Mouse (Mus musculus): ENCODE measurements around the gene Odf3l2. TPM values are rescaled to one million over a fixed set of nuclear protein-coding genes. Genes with fewer than 3 reads are reported as not detected.

Odf3l2 gene
- polyA plus RNA-seq, 1 experiment from 2014 or later = not detected

GRCm38 (mm10) chr10:79682916-79683582, 37.5 kb upstream of the Odf3l2 start:
- WGBS = 4% methylated on average over 10 of the region's 10 CpGs
- H3K36me3 ChIP-seq = peaks cover 41% of the 10 kb centered on the region
- peaks cover 25% of the 10 kb centered on the region for H3K4me1 ChIP-seq
- H3K27me3 ChIP-seq = no peaks in the 10 kb centered on the region
- no peaks in the 10 kb centered on the region for H3K9me3 ChIP-seq
- peak overlapping the region; percentile 72 for H3K27ac ChIP-seq
- ATAC-seq (ENCODE audit: borderline replicate concordance, extremely low read depth, low FRiP score, low TSS enrichment) = no peak
- peak overlapping the region; percentile 69 for H3K4me3 ChIP-seq
- H3K9ac ChIP-seq = peak overlapping the region; percentile 86
- peak overlapping the region; percentile 91 for H3K4me2 ChIP-seq

DNA sequence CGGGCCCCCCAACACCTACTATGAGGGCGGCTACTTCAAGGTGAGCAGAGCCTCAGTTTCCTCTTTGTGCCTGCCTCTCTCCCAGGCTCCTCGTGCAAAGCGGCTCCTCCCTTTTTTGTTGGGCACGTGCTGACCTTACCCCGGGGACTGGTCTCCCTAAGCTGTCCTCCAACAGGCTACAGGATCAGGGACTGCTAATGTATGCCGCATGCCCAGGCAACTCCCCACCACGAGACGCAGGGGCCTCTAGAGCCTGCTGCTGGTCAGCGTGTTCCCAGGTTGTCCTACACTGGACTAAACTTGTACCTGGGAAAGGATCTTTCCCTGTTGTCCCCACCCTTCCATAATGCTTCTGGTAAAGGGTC, 37.0 kb upstream of the Odf3l2 start:
- ATAC-seq (ENCODE audit: borderline replicate concordance, extremely low read depth, low FRiP score, low TSS enrichment) = 0 out of 2 replicates have a peak, but pooled peaks have one; percentile 2
- Histone ChIP-seq H3K4me2 (peak overlapping the region; percentile 91), H3K27me3 (no peaks in the 10 kb centered on the region), H3K27ac (peak overlapping the region; percentile 72), H3K36me3 (peaks cover 36% of the 10 kb centered on the region), H3K9me3 (no peaks in the 10 kb centered on the region), H3K9ac (peak overlapping the region; percentile 86), H3K4me3 (peak overlapping the region; percentile 69), H3K4me1 (peaks cover 25% of the 10 kb centered on the region)
- under 1% methylated on average over 10 of the region's 10 CpGs for WGBS

GRCm38 (mm10) chr10:79681591-79682245, 36.2 kb upstream of the Odf3l2 start, which contains the start of gene Cdc34:
TSS of gene Cdc34 (plus strand) at chr10:79682195.
- peak; percentile 95 for ATAC-seq (ENCODE audit: borderline replicate concordance, extremely low read depth, low FRiP score, low TSS enrichment)
- under 1% methylated on average over 73 of the region's 84 CpGs for WGBS

DNA sequence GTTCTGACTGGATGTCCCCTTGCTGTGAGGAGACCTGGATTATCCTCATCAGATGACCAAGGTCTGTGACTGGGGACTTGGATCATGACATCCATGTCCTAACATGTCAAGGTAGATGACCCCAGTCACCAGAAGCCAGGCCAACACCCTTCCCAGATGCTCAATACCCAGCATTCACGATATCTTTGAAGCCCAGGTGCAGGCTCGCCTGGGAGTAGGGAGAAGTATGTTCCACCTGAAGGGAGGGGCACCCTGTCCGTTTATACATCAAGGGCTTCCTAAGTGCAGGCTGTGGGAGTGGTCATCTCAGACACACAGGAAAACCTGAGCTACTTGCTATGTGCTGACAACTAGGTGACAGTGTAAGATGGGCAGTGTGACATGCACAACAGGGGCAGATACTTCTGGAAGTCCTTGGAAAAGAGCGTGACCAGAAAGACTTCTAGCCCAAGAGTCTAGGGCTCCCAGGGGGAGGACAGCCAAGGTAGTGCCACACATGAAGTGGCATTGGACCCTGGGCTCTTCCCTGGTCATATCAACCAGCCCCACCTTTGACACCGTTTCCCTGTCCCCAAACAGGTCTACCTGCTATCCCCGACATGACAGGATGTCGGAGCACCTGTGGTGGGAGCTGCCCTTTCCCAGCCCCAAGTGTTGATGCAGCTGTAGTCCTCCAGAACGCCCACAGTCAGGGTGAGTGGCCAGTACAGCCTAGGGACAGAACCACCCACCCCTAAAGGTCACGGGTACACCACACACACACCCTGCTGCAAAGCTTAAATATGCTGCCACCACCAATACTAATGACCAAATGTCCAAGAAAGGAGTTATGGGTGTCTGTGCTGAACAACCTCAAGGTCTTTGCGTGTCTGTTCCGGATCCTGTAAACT, 35.3 kb upstream of the Odf3l2 start:
- WGBS = 31% methylated on average over 11 of the region's 11 CpGs
- Histone ChIP-seq H3K4me1 (peaks cover 25% of the 10 kb centered on the region), H3K9me3 (no peaks in the 10 kb centered on the region), H3K27ac (peak overlapping the region; percentile 79), H3K4me2 (peak overlapping the region; percentile 65), H3K27me3 (no peaks in the 10 kb centered on the region), H3K4me3 (peak overlapping the region; percentile 69), H3K9ac (peak overlapping the region; percentile 39), H3K36me3 (peaks cover 19% of the 10 kb centered on the region)
- ATAC-seq (ENCODE audit: borderline replicate concordance, extremely low read depth, low FRiP score, low TSS enrichment) = peak; percentile 8; the same call in 1 of the 2 replicates

More at GRCm38 (mm10) chr10:79681591-79682245, 36.2 kb upstream of the Odf3l2 start, which contains the start of gene Cdc34:
- H3K9ac ChIP-seq = peak within 1 kb of the TSS; percentile 86
- H3K27ac ChIP-seq = peak within 1 kb of the TSS; percentile 79
- H3K4me1 ChIP-seq = peaks cover 25% of the 10 kb centered on the region
- H3K36me3 ChIP-seq = peaks cover 27% of the 10 kb centered on the region
- no peaks in the 10 kb centered on the region for H3K27me3 ChIP-seq
- no peaks in the 10 kb centered on the region for H3K9me3 ChIP-seq
- peak within 1 kb of the TSS; percentile 91 for H3K4me2 ChIP-seq
- H3K4me3 ChIP-seq = peak within 1 kb of the TSS; percentile 69

DNA sequence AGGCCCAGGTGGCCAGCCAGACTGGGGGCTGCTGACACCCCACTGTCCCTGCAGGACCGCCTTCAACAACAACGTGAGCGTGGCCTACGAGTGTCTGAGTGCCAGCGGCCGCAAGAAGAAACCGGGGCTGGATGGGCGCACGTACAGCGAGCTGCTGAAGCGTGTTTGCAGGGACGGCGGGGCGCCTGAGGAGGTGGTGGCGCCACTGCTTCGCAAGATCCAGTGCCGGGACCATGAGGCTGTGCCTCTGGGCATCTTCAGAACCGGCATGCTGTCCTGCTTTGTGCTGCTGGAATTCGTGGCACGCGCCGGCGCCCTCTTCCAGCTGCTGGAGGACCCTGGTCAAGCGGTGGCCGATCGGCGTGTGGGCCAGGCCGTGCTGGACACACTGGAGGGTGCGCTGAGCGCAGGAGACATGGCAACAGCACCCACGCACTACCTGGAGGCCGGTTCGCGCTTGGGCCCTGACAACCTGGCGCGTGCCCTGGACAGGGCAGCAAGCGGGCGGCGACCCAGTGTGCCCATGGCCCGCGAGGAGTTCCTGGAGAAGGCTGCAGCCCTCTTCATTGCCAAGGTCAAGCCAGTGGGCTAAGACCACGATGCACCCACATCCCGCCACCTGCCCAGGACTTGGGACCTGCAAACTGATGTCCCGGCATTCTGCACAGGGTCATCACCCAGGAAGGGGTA, 30.0 kb upstream of the Odf3l2 start:
- no peak for ATAC-seq (ENCODE audit: borderline replicate concordance, extremely low read depth, low FRiP score, low TSS enrichment)
- Histone ChIP-seq H3K36me3 (0 out of 2 replicates have a peak, but pooled peaks cover 6% of the 10 kb centered on the region), H3K27ac (no peak overlapping the region), H3K9me3 (no peaks in the 10 kb centered on the region), H3K9ac (no peak overlapping the region), H3K4me2 (no peak overlapping the region), H3K27me3 (no peaks in the 10 kb centered on the region), H3K4me3 (no peak overlapping the region), H3K4me1 (peaks cover 7% of the 10 kb centered on the region)
- 52% methylated on average over 44 of the region's 44 CpGs for WGBS

GRCm38 (mm10) chr10:79673054-79673453, 27.5 kb upstream of the Odf3l2 start:
- Histone ChIP-seq H3K4me3 (no peak overlapping the region), H3K4me1 (peaks cover 12% of the 10 kb centered on the region), H3K27ac (no peak overlapping the region), H3K36me3 (0 out of 2 replicates have a peak, but pooled peaks cover 6% of the 10 kb centered on the region), H3K9me3 (no peaks in the 10 kb centered on the region), H3K27me3 (no peaks in the 10 kb centered on the region; the same call in 1 of the 2 replicates), H3K4me2 (no peak overlapping the region), H3K9ac (no peak overlapping the region)
- no peak for ATAC-seq (ENCODE audit: borderline replicate concordance, extremely low read depth, low FRiP score, low TSS enrichment)
- 82% methylated on average over 3 of the region's 3 CpGs for WGBS

- Histone ChIP-seq H3K27me3 (no peaks in the 10 kb centered on the region; the same call in 1 of the 2 replicates), H3K4me3 (no peak overlapping the region), H3K36me3 (0 out of 2 replicates have a peak, but pooled peaks cover 6% of the 10 kb centered on the region), H3K9me3 (no peaks in the 10 kb centered on the region), H3K9ac (no peak overlapping the region), H3K4me1 (peaks cover 12% of the 10 kb centered on the region), H3K27ac (no peak overlapping the region), H3K4me2 (no peak overlapping the region)
- no peak for ATAC-seq (ENCODE audit: borderline replicate concordance, extremely low read depth, low FRiP score, low TSS enrichment)
- WGBS = 54% methylated on average over 3 of the region's 3 CpGs
Observed at GRCm38 (mm10) chr10:79672088-79672455, 26.5 kb upstream of the Odf3l2 start.

DNA sequence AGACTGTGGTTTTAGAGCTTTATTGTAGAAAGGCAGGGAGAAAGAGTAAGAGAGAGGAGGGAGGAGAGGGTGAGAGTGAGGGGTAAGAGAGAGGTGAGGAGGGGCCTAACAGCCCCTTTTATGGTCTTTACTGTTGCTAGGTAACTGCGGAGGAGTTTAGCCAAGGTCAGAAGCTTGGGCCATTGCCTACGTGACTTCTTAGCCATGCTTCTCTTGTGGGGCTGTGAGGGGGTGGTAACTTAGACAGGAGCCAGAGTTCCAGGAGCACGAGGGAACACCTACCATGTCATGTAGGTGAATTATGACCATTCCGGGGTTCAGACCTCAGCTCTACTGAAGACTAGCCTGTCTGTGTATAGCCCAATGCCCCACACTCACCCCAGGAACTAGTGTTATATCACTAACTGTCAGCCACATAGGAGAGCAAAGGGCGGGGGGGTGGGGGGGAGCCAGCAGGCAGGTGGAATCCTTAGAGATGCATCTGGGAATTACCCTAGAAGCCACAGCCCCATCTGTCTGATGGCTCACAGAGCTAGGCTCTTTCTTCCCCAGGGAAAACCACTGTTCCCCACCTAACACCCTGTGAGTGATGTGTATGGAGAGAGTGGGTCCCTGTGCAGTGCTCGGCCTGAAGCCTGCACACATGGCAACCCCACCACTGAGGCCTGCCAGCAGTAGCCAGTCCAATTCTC, 26.0 kb upstream of the Odf3l2 start:
- no peak overlapping the region for H3K27ac ChIP-seq
- no peak overlapping the region for H3K4me2 ChIP-seq
- no peaks in the 10 kb centered on the region; the same call in 1 of the 2 replicates for H3K27me3 ChIP-seq
- no peak overlapping the region for H3K9ac ChIP-seq
- H3K4me3 ChIP-seq = no peak overlapping the region
- 49% methylated on average over 6 of the region's 6 CpGs for WGBS
- no peaks in the 10 kb centered on the region for H3K9me3 ChIP-seq
- ATAC-seq (ENCODE audit: borderline replicate concordance, extremely low read depth, low FRiP score, low TSS enrichment) = no peak
- 0 out of 2 replicates have a peak, but pooled peaks cover 6% of the 10 kb centered on the region for H3K36me3 ChIP-seq
- H3K4me1 ChIP-seq = peaks cover 12% of the 10 kb centered on the region

DNA sequence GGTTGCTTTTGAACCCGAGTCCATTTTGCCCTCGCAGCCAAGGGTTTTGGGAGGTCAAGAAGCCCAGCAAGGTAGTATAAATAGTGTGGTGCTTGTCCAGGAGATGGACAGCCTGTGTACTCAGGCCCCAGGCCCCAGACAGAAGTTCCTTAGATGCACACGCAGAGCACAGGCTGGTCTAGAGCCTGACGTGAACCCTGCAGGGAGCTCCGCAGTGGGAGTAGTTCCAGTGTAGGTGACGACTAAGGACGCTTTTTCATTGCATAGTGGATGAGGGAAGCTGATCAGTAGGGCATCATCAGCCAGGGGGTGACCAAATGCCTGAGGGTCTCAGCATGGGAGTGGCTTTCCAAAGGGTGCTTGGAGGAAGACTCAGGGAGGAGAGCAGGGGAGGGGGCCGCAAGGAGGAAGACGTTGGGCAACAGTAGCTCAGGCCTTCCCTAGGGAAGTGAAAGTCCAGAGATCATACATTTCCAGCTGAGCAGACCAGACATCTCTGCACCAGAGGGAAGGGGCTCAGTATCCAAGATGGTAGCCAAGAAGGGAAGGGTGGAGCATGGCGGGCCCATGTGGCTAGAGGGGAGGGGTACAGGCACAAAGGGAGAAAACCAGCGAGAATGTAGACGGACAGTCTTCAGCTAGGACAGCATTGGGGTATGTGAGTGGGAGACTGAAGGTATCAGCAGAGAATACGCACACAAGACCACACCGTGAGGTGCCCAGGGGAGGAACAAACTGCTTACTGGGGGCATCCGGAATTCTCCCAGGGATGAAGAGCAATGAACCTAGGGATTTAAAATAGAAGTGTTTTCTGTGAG, 24.7 kb upstream of the Odf3l2 start:
- peak overlapping the region; percentile 8; the same call in 1 of the 2 replicates for H3K27ac ChIP-seq
- no peaks in the 10 kb centered on the region for H3K9me3 ChIP-seq
- H3K27me3 ChIP-seq = no peaks in the 10 kb centered on the region; the same call in 1 of the 2 replicates
- H3K4me2 ChIP-seq = peak overlapping the region; percentile 91
- peak; percentile 15; the same call in 1 of the 2 replicates for ATAC-seq (ENCODE audit: borderline replicate concordance, extremely low read depth, low FRiP score, low TSS enrichment)
- 29% methylated on average over 15 of the region's 15 CpGs for WGBS
- H3K36me3 ChIP-seq = 0 out of 2 replicates have a peak, but pooled peaks cover 6% of the 10 kb centered on the region
- H3K4me1 ChIP-seq = peaks cover 12% of the 10 kb centered on the region
- H3K4me3 ChIP-seq = peak overlapping the region; percentile 80
- peak overlapping the region; percentile 65 for H3K9ac ChIP-seq

- no peaks in the 10 kb centered on the region for H3K9me3 ChIP-seq
- peaks cover 12% of the 10 kb centered on the region for H3K4me1 ChIP-seq
- H3K9ac ChIP-seq = peak overlapping the region; percentile 65
- 0 out of 2 replicates have a peak, but pooled peaks cover 6% of the 10 kb centered on the region for H3K36me3 ChIP-seq
- H3K27ac ChIP-seq = peak overlapping the region; percentile 91
- WGBS = under 1% methylated on average over 47 of the region's 47 CpGs
- peak overlapping the region; percentile 91 for H3K4me2 ChIP-seq
- no peaks in the 10 kb centered on the region; the same call in 1 of the 2 replicates for H3K27me3 ChIP-seq
- H3K4me3 ChIP-seq = peak overlapping the region; percentile 80
- ATAC-seq (ENCODE audit: borderline replicate concordance, extremely low read depth, low FRiP score, low TSS enrichment) = peak; percentile 58; the same call in 1 of the 2 replicates
Observed at GRCm38 (mm10) chr10:79669576-79670057, 24.1 kb upstream of the Odf3l2 start.
